Mouse (Mus musculus): ENCODE data around the gene Pkd1l1.

DNA sequence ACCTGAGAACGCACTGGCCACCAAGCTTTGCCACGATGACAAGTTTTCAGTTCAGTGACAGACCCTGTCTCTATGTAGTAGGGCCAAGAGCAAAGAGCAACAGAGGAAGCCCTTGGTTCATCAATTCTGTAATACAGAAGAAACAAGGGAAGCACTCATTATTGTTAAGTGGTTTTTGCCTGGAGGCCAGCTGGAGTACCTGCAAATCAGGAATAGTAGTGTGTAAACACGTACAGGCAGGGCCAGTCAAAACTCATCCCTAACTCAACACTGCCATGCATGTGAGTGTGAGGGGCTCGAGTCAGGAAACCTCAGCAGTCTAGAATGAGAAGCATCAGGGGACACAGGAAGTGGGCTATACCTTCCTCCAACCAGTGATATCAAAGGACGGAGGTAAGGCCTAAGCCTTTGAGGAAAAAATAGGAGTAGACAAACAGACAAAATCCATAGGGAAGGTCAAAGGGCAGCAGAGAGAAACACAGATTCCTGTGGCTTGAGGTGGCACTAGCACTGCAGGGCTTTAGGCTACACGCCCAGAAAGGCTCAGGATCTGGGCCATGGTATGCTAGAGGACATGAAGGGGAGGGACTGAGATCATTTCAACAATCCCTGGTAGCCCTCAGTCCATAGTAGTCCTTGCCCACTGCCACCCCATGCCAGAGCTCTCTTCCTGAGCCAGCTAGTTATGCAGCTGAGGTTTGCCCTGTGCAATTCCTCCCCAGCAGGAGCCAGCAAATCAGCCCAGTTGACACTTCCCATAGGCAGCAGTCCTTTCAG, 45.6 kb upstream of the Pkd1l1 start:
- TF ChIP-seq CTCF (IDR thresholded peaks at IDR 0.05; ENCODE audit: low read depth) (no peak), EP300 (optimal IDR thresholded peaks at IDR 0.05) (no peak)
